Mouse (Mus musculus) limb, embryonic 12.5 days (tissue): ENCODE data around the gene Nceh1. TPM values are rescaled to one million over a fixed set of nuclear protein-coding genes. Genes with fewer than 3 reads are reported as not detected.
A peak's percentile ranks its signal among the peaks of the same experiment; 100 is the strongest.

Source experiments
- ATAC-seq: fragments of 200-750 bp; cut with Nextera tagmentation; 2 replicates; pipeline ENCODE4 v1.8.0; 2017; ENCODE audit warnings: low read depth, moderate TSS enrichment; ENCODE audit not compliant: insufficient number of reproducible peaks, insufficient read depth, low FRiP score, low TSS enrichment
- H3K27ac ChIP-seq: fragments of 300-500 bp; sonication (generic); 2 replicates; pipeline ENCODE4 v1.5.1; 2016; ENCODE audit warnings: mild to moderate bottlenecking, moderate library complexity
- H3K27me3 ChIP-seq: fragments of 300-500 bp; sonication (generic); 2 replicates; pipeline ENCODE4 v1.6.1; 2016; ENCODE audit warnings: mild to moderate bottlenecking, moderate library complexity
- H3K36me3 ChIP-seq: fragments of 300-500 bp; sonication (generic); 2 replicates; pipeline ENCODE4 v1.6.1; 2016; ENCODE audit warnings: mild to moderate bottlenecking, moderate library complexity
- H3K4me1 ChIP-seq: fragments of 300-500 bp; sonication (generic); replicated peaks from 2 replicates; pipeline ENCODE4 v1.6.1; 2016
- H3K4me2 ChIP-seq: fragments of 300-500 bp; sonication (generic); 2 replicates; pipeline ENCODE4 v1.6.1; 2016; ENCODE audit warnings: mild to moderate bottlenecking, moderate library complexity
- H3K4me3 ChIP-seq: fragments of 300-500 bp; sonication (generic); replicated peaks from 2 replicates; pipeline ENCODE4 v1.5.1; 2016; ENCODE audit warnings: mild to moderate bottlenecking
- H3K9ac ChIP-seq: fragments of 300-500 bp; sonication (generic); replicated peaks from 2 replicates; pipeline ENCODE4 v1.6.1; 2016; ENCODE audit warnings: mild to moderate bottlenecking, moderate library complexity
- H3K9me3 ChIP-seq: fragments of 300-500 bp; sonication (generic); 2 replicates; pipeline ENCODE4 v1.6.1; 2016; ENCODE audit warnings: mild to moderate bottlenecking, moderate library complexity
- WGBS: fragments of 180-500 bp; shearing (Covaris S2); methylation state at CpG from one replicate; pipeline ENCODE4 v1.1.7; 2016; 5-methylcytosine and 5-hydroxymethylcytosine counted together
- polyA plus RNA-seq: library from polyadenylated mRNA; unstranded; fragments of >200 nt; fragmentation: Nextera tagmentation; extraction: Ambion mirVana; gene quantifications from 2 replicates; pipeline ENCODE4 v1.2.1, GENCODE M21; 2016

Gene Nceh1
- 3.0 and 4.0 TPM in 2 replicates for polyA plus RNA-seq

DNA sequence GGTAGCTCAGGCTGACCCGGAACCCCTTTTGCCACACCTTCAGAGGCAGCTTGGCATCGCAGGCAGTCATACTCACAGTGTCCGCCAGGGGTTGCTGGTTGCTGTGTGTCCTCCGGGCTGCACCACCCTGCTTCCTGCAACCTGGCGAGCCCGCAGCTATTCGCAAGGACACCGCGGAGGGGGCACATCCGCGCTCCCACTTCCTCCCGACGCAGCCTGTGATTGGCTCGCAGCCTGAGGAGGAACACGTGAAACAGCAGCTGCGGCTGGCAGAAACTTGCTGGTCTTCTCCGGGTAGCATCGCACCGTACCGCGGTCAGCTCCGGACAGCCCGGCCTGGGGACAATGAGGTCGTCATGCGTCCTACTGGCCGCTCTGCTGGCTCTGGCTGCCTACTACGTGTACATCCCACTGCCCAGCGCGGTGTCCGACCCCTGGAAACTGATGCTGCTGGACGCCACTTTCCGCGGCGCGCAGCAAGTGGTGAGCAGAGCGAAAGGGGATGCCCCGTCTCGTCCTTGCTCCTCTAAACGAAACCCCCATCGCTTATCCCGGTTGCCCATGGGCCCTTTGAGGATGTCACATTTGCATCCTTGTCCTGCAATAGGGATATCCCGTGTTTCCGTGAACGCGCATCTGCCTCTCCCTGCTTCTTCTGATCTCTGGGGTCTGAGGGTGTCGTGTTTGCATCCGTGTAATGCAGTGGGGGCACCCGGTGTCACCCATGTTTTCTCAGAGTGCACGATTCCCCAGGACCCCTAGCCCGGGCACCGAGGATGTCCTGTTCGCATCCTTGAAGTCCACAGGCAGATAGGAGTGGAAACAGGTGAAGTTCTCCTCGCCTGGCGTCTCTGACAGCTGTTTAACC is at the start of gene Nceh1:
Gene Nceh1 (plus strand): TSS at position 233 of the 868 bp plus-strand sequence.
- H3K27ac ChIP-seq, result no peak within 1 kb of the TSS
- peaks cover 11% of the 10 kb centered on the region for H3K27me3 ChIP-seq
- no peaks in the 10 kb centered on the region for H3K9me3 ChIP-seq
- H3K4me2 ChIP-seq, result peak within 1 kb of the TSS; percentile 92
- H3K4me3 ChIP-seq, result peak within 1 kb of the TSS; percentile 61
- peak; percentile 97 for ATAC-seq
- WGBS, result 2% methylated on average over 54 of the region's 54 CpGs
- peaks cover 4% of the 10 kb centered on the region; the same call in 1 of the 2 replicates for H3K4me1 ChIP-seq
- H3K36me3 ChIP-seq, result no peaks in the 10 kb centered on the region
- peak within 1 kb of the TSS; percentile 67 for H3K9ac ChIP-seq

GRCm38 (mm10) chr3:27140101-27140500 is 42.7 kb upstream of the Nceh1 start:
- Histone ChIP-seq H3K9me3 (no peaks in the 10 kb centered on the region), H3K4me3 (no peak overlapping the region), H3K9ac (no peak overlapping the region), H3K36me3 (peaks cover 87% of the 10 kb centered on the region), H3K4me2 (no peak overlapping the region), H3K27me3 (no peaks in the 10 kb centered on the region), H3K27ac (no peak overlapping the region), H3K4me1 (no peaks in the 10 kb centered on the region)
- WGBS, result 92% methylated on average over 8 of the region's 8 CpGs
- ATAC-seq, result no peak

GRCm38 (mm10) chr3:27143570-27143969 is 39.2 kb upstream of the Nceh1 start:
- no peak overlapping the region for H3K4me3 ChIP-seq
- no peak for ATAC-seq
- H3K36me3 ChIP-seq, result peaks cover 82% of the 10 kb centered on the region
- H3K27ac ChIP-seq, result no peak overlapping the region
- H3K4me1 ChIP-seq, result no peaks in the 10 kb centered on the region
- no peaks in the 10 kb centered on the region for H3K27me3 ChIP-seq
- no peak overlapping the region for H3K9ac ChIP-seq
- no peaks in the 10 kb centered on the region for H3K9me3 ChIP-seq
- 96% methylated on average over 7 of the region's 7 CpGs for WGBS
- no peak overlapping the region for H3K4me2 ChIP-seq

DNA sequence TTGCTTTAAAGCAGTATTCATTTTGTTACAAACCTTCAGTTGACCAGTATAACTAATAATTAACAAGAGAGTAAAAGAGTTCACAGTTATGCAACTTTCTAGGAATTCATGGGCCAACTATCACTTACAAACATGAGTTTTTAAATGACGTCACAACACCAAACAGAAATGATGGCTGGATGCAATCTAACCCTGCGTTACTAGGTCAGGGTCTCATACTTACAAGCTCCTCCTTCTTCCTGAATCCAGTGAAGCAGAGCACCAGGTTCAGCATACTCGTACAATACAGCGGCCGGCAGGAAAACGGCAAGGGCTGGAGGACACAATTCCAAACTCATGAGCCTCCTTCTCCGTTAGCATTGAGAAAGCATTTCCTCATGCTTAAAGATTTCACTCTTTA is 37.0 kb upstream of the Nceh1 start:
- no peak for ATAC-seq
- Histone ChIP-seq H3K9ac (no peak overlapping the region), H3K27ac (no peak overlapping the region), H3K4me2 (no peak overlapping the region), H3K4me1 (no peaks in the 10 kb centered on the region), H3K9me3 (no peaks in the 10 kb centered on the region), H3K4me3 (no peak overlapping the region), H3K36me3 (peaks cover 83% of the 10 kb centered on the region), H3K27me3 (no peaks in the 10 kb centered on the region)
- WGBS, result 93% methylated on average over 7 of the region's 7 CpGs

DNA sequence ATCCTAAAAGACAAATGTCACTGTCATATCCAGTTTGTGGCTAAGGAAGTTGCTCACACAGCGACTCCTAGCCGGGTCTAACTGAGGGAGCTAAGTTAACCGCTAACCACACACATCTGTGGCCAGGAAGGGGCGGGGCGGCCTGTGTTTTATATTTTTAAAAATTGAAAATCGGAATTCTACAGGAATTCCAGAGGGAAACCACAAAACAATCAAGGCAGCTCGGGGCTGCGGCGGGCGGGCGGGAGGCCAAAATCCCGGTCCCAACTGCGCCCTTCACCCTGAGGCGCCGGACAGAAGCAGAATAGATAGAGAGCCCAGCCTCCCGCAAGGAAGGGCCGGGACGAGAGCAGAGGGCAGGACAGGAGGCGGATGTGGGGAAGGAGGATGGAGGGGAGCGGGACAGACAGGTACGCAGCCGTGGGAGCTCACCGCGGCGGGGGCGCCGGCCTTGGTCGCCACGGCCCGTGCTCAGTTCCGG is 29.5 kb upstream of the Nceh1 start:
- Histone ChIP-seq H3K9ac (peak overlapping the region; percentile 86), H3K4me3 (peak overlapping the region; percentile 88), H3K4me2 (peak overlapping the region; percentile 67), H3K4me1 (peaks cover 27% of the 10 kb centered on the region), H3K27ac (peak overlapping the region; percentile 87), H3K36me3 (peaks cover 23% of the 10 kb centered on the region), H3K27me3 (no peaks in the 10 kb centered on the region), H3K9me3 (no peaks in the 10 kb centered on the region)
- under 1% methylated on average over 31 of the region's 31 CpGs for WGBS
- peak; percentile 56 for ATAC-seq

- H3K9ac ChIP-seq, result peak within 1 kb of the TSS; percentile 86
- WGBS, result 1% methylated on average over 37 of the region's 37 CpGs
These were observed 29.0 kb upstream of the Nceh1 start, which contains the start of gene Ect2 for GRCm38 (mm10) chr3:27153701-27154209. Ect2 (minus strand) TSS chr3:27153878.

DNA sequence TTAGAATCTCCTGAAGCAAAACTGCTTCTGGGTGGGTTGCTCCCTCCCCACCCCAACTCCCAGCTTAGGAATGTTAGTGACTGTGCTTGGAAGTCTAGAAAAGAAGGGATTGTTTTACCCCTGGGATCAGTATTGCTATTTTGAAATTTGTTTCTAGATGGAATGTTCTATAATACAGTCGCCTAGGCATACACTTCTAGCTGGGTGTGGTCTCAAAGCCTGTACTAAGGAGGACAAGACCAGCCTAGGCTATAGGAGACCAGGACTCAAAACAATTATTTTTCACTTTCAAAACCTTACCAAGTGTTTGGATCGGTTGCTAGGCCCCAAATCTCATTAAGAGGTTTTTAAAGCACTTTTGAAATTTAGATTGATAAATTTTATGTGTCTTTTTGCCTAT is 28.5 kb upstream of the Nceh1 start:
- Histone ChIP-seq H3K4me3 (peak overlapping the region; percentile 88), H3K4me1 (peaks cover 27% of the 10 kb centered on the region), H3K27ac (peak overlapping the region; percentile 67; the same call in 1 of the 2 replicates), H3K4me2 (peak overlapping the region; percentile 67), H3K27me3 (no peaks in the 10 kb centered on the region), H3K9ac (no peak overlapping the region), H3K9me3 (no peaks in the 10 kb centered on the region), H3K36me3 (peaks cover 14% of the 10 kb centered on the region)
- ATAC-seq, result peak; percentile 10; the same call in 1 of the 2 replicates
- 65% methylated on average over 2 of the region's 2 CpGs for WGBS

More at GRCm38 (mm10) chr3:27153701-27154209, 29.0 kb upstream of the Nceh1 start, which contains the start of gene Ect2:
- Histone ChIP-seq H3K4me3 (peak within 1 kb of the TSS; percentile 88), H3K36me3 (peaks cover 18% of the 10 kb centered on the region), H3K9me3 (no peaks in the 10 kb centered on the region), H3K4me1 (peaks cover 27% of the 10 kb centered on the region), H3K27ac (peak within 1 kb of the TSS; percentile 87), H3K4me2 (peak within 1 kb of the TSS; percentile 67), H3K27me3 (no peaks in the 10 kb centered on the region)
- peak; percentile 100 for ATAC-seq

- no peak for ATAC-seq
- Histone ChIP-seq H3K4me3 (no peak overlapping the region), H3K27me3 (no peaks in the 10 kb centered on the region), H3K9ac (no peak overlapping the region), H3K9me3 (no peaks in the 10 kb centered on the region), H3K4me2 (no peak overlapping the region), H3K36me3 (peaks cover 5% of the 10 kb centered on the region; the same call in 1 of the 2 replicates), H3K27ac (peak overlapping the region; percentile 67; the same call in 1 of the 2 replicates), H3K4me1 (peaks cover 27% of the 10 kb centered on the region)
- 23% methylated on average over 6 of the region's 6 CpGs for WGBS
These were observed 27.5 kb upstream of the Nceh1 start for GRCm38 (mm10) chr3:27155051-27155855.

DNA sequence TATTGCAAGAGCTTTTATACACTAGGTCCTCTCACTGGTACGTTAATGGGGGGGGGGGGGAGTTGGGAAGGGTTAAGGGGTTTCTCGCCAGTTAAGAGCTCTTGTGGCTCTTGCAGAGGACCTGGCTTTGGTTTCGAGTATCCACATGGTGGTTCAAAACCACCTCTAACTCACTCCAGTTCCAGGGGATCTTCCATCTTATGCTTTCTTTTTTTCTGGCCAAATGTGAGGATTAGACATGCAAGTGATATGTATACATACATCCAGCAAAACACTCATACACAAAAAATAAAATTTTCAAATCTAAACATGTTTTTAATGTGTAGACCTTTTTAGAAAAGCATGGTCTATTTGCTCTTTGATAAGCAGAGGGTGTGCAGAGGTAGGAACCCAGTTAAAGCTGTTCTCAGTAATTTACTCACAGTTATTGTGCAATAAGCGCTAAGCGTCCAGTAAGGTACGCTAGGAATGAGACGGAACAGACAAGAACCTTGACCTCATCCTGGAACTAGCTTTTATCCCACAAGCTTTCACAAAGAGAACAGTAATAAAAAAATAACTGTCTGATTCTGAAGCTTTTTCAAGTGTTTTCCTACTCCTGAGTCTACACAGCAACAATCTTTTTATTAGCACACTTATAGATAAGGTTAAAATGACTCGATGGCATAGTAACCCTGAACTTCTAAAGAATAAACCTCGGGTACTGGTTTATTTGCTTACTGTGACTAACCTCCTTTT is 26.7 kb upstream of the Nceh1 start:
- H3K27me3 ChIP-seq, result no peaks in the 10 kb centered on the region
- no peak for ATAC-seq
- H3K27ac ChIP-seq, result no peak overlapping the region
- no peak overlapping the region for H3K9ac ChIP-seq
- H3K36me3 ChIP-seq, result no peaks in the 10 kb centered on the region
- peaks cover 27% of the 10 kb centered on the region for H3K4me1 ChIP-seq
- H3K9me3 ChIP-seq, result no peaks in the 10 kb centered on the region
- no peak overlapping the region for H3K4me3 ChIP-seq
- WGBS, result 73% methylated on average over 9 of the region's 9 CpGs
- no peak overlapping the region for H3K4me2 ChIP-seq

- Histone ChIP-seq H3K4me2 (no peak overlapping the region), H3K4me3 (no peak overlapping the region), H3K9ac (no peak overlapping the region), H3K27ac (no peak overlapping the region), H3K9me3 (no peaks in the 10 kb centered on the region), H3K36me3 (no peaks in the 10 kb centered on the region), H3K4me1 (peaks cover 22% of the 10 kb centered on the region), H3K27me3 (no peaks in the 10 kb centered on the region)
- no peak for ATAC-seq
- 54% methylated on average over 3 of the region's 3 CpGs for WGBS
These were observed 26.2 kb upstream of the Nceh1 start for GRCm38 (mm10) chr3:27156594-27156949.
